Mouse (Mus musculus): ENCODE results near the gene Zfp119b. TPM values are rescaled to one million over a fixed set of nuclear protein-coding genes. Genes with fewer than 3 reads are reported as not detected.

The Zfp119b gene
- 1 to 10 TPM; 3.1 to 3.6 TPM for total RNA-seq (2021)

GRCm38 (mm10) chr17:55949400-55949799 lies at the start of gene Zfp119b:
Gene Zfp119b (minus strand): TSS chr17:55949500.
- no peak for DNase-seq (ENCODE audit: low spot score)
- intact Hi-C loops (cut with DNase I): no loop called here

GRCm38 (mm10) chr17:55996007-55996406 lies 46.7 kb upstream of the Zfp119b start:
- intact Hi-C loops (cut with DNase I): no loop called here
- no peak for DNase-seq (ENCODE audit: low spot score)

GRCm38 (mm10) chr17:55990278-55990898 lies 41.1 kb upstream of the Zfp119b start:
- intact Hi-C loops (cut with DNase I): no loop called here
- DNase-seq (ENCODE audit: low spot score): no peak

- intact Hi-C loops (cut with DNase I): no loop called here
- no peak for DNase-seq (ENCODE audit: low spot score)
Measured at GRCm38 (mm10) chr17:55986030-55986961, 37.0 kb upstream of the Zfp119b start, which contains the start of gene Fsd1. Gene Fsd1 (plus strand): TSS chr17:55986509.

- DNase-seq (ENCODE audit: low spot score): no peak
- intact Hi-C loops (cut with DNase I): loop anchor here (2.0 kb wide), 1 partner anchor 34 kb away; no protein-coding TSS in a partner anchor
Measured at GRCm38 (mm10) chr17:55977301-55977700, 28.0 kb upstream of the Zfp119b start.

- intact Hi-C loops (cut with DNase I): loop anchor here (2.0 kb wide), 1 partner anchor 34 kb away; no protein-coding TSS in a partner anchor
Measured at GRCm38 (mm10) chr17:55976255-55976862, 27.1 kb upstream of the Zfp119b start.

GRCm38 (mm10) chr17:55971453-55971852 lies 22.2 kb upstream of the Zfp119b start:
- DNase-seq (ENCODE audit: low spot score): no peak
- intact Hi-C loops (cut with DNase I): no loop called here

More at GRCm38 (mm10) chr17:55976255-55976862, 27.1 kb upstream of the Zfp119b start:
- DNase-seq (ENCODE audit: low spot score): no peak

GRCm38 (mm10) chr17:55969966-55970891 lies 20.9 kb upstream of the Zfp119b start, which contains the start of gene Shd:
Gene Shd (plus strand): TSS chr17:55970467.
- intact Hi-C loops (cut with DNase I): no loop called here
- no peak for DNase-seq (ENCODE audit: low spot score)

- intact Hi-C loops (cut with DNase I): no loop called here
- no peak for DNase-seq (ENCODE audit: low spot score)
Measured at GRCm38 (mm10) chr17:55969560-55969959, 20.3 kb upstream of the Zfp119b start.

- DNase-seq (ENCODE audit: low spot score): no peak
- intact Hi-C loops (cut with DNase I): no loop called here
Measured at GRCm38 (mm10) chr17:55968210-55968609, 18.9 kb upstream of the Zfp119b start.

- intact Hi-C loops (cut with DNase I): no loop called here
- DNase-seq (ENCODE audit: low spot score): no peak
Measured at GRCm38 (mm10) chr17:55967186-55967585, 17.9 kb upstream of the Zfp119b start.

- no peak for DNase-seq (ENCODE audit: low spot score)
- intact Hi-C loops (cut with DNase I): no loop called here
Measured at GRCm38 (mm10) chr17:55964996-55965395, 15.7 kb upstream of the Zfp119b start.

- DNase-seq (ENCODE audit: low spot score): no peak
- intact Hi-C loops (cut with DNase I): no loop called here
Measured at GRCm38 (mm10) chr17:55964496-55964895, 15.2 kb upstream of the Zfp119b start.

GRCm38 (mm10) chr17:55963171-55963570 lies 13.9 kb upstream of the Zfp119b start:
- DNase-seq (ENCODE audit: low spot score): no peak
- intact Hi-C loops (cut with DNase I): no loop called here

- intact Hi-C loops (cut with DNase I): no loop called here
- no peak for DNase-seq (ENCODE audit: low spot score)
Measured at GRCm38 (mm10) chr17:55961631-55962030, 12.3 kb upstream of the Zfp119b start.

GRCm38 (mm10) chr17:55960791-55961190 lies 11.5 kb upstream of the Zfp119b start:
- no peak for DNase-seq (ENCODE audit: low spot score)
- intact Hi-C loops (cut with DNase I): no loop called here

GRCm38 (mm10) chr17:55959946-55960740 lies 10.8 kb upstream of the Zfp119b start:
- intact Hi-C loops (cut with DNase I): loop anchor here (5.0 kb wide), 3 partner anchors 78 to 297 kb away; partner anchors contain the start of gene Fem1a
- no peak for DNase-seq (ENCODE audit: low spot score)

Data from heart, postnatal 25 days (tissue).